Mouse (Mus musculus) adrenal gland, postnatal 4 days (tissue): Measurements from ENCODE around the gene Gkap1. TPM values are rescaled to one million over a fixed set of nuclear protein-coding genes. Genes with fewer than 3 reads are reported as not detected.

Source experiments
- DNase-seq, 2 experiments: peaks; one replicate each; pipeline ENCODE4 v3.0.0; 2021 to 2022; ENCODE audit warnings: low spot score in 2 of 2, mixed read lengths in 2 of 2
- total RNA-seq, 2 experiments: library from RNA; stranded (reverse); gene quantifications; 2 replicates each; pipeline ENCODE4 v1.2.3; 2021

Gene Gkap1
- total RNA-seq, 2 experiments from 2014 or later = 47.2 to 49.7 TPM

GRCm38 (mm10) chr13:58273411-58274258 lies 1.9 kb downstream of the Gkap1 start:
- peak in 1 of 2 experiments; percentile 20 for DNase-seq

GRCm38 (mm10) chr13:58266864-58267263 lies 8.6 kb downstream of the Gkap1 start:
- DNase-seq = no peak

- DNase-seq = no peak
These were observed 12.0 kb downstream of the Gkap1 start for GRCm38 (mm10) chr13:58263546-58263945.

- no peak for DNase-seq
These were observed 13.8 kb downstream of the Gkap1 start for GRCm38 (mm10) chr13:58261674-58262073.

GRCm38 (mm10) chr13:58253268-58253667 lies 22.2 kb downstream of the Gkap1 start:
- DNase-seq = no peak

- DNase-seq = no peak
These were observed 26.5 kb downstream of the Gkap1 start for GRCm38 (mm10) chr13:58248957-58249356.

- no peak for DNase-seq
These were observed 39.0 kb downstream of the Gkap1 start for GRCm38 (mm10) chr13:58236536-58236935.

- no peak for DNase-seq
These were observed 42.9 kb downstream of the Gkap1 start for GRCm38 (mm10) chr13:58232611-58233010.

GRCm38 (mm10) chr13:58232070-58232469 lies 43.4 kb downstream of the Gkap1 start:
- DNase-seq = no peak

GRCm38 (mm10) chr13:58228624-58229023 lies 46.9 kb downstream of the Gkap1 start:
- DNase-seq = no peak

- DNase-seq = no peak
These were observed 49.8 kb downstream of the Gkap1 start for GRCm38 (mm10) chr13:58225694-58226093.

GRCm38 (mm10) chr13:58220206-58220605 lies 55.3 kb downstream of the Gkap1 start:
- no peak for DNase-seq

- no peak for DNase-seq
These were observed 58.0 kb downstream of the Gkap1 start for GRCm38 (mm10) chr13:58217536-58217935.

- no peak for DNase-seq
These were observed 59.1 kb downstream of the Gkap1 start for GRCm38 (mm10) chr13:58216395-58216794.

GRCm38 (mm10) chr13:58215592-58216341 lies 59.7 kb downstream of the Gkap1 start, which contains the start of gene Ubqln1:
Gene Ubqln1 (minus strand): TSS chr13:58215653.
- DNase-seq = peak; percentile 65 to 79

- no peak for DNase-seq
These were observed 60.3 kb downstream of the Gkap1 start for GRCm38 (mm10) chr13:58215253-58215591.

GRCm38 (mm10) chr13:58214346-58215252 lies 60.9 kb downstream of the Gkap1 start:
- DNase-seq = peak in 1 of 2 experiments; percentile 3

- no peak for DNase-seq
These were observed 61.7 kb downstream of the Gkap1 start for GRCm38 (mm10) chr13:58213801-58214200.

- no peak for DNase-seq
These were observed 63.0 kb downstream of the Gkap1 start for GRCm38 (mm10) chr13:58212530-58212929.

GRCm38 (mm10) chr13:58210441-58210840 lies 65.1 kb downstream of the Gkap1 start:
- DNase-seq = no peak

- no peak for DNase-seq
These were observed 69.4 kb downstream of the Gkap1 start for GRCm38 (mm10) chr13:58206084-58206483.
